Mouse (Mus musculus): ENCODE measurements around the gene Tppp.
"Not testable (repeated sequence)": the region's sequence is repeated elsewhere in the genome, so short reads cannot be mapped to it uniquely, and the experiment has no call there.

The Tppp gene

DNA sequence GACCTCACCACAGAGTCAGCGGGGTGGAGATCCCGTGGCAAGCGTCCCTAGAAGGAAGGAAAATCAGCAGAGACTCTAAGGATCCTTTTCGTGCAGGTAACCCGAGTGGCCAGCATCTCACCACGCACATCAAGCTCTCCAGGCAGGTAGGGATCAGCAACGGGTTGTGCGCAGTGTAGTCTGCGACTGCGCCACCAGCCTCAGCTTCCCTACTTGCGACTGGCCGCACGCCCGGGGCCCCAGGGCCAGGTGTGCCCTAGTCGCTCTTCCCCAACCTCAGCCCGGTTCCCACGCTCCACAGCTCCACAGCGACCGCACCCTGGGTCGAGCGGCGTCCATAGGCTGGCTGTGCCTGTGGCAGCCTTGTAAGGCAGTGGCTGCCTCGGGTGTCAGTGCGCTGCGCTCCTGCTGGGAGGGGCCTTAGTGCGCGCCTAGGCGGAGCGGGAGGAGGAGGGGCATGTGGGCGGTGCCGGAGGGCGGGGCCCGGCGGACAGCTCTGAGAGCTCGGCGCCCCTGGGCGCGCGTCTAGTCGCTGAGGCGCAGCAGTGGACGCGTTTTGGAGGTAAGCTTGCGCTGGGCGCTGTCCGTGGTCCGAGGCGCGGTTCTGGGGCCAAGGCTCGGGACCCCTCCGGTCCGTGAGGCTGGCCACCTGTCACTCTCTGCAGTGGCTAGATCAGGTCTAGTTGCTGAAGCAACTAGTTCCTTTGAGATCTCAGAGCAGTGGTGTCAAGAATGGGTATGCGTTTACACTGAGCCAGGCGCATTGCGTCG lies at the start of gene Tppp:
Tppp (plus strand) TSS at position 460 of the 771 bp plus-strand sequence.
- DNase-seq (ENCODE audit: low read depth, low spot score), result peak; percentile 83
- Histone ChIP-seq H3K36me3 (ENCODE audit: control insufficient read depth, insufficient read depth, low read length, poor library complexity, severe bottlenecking) (no peaks in the 10 kb centered on the region), H3K27me3 (ENCODE audit: control insufficient read depth, insufficient read depth, low read length, poor library complexity, severe bottlenecking) (peaks cover 1% of the 10 kb centered on the region; the same call in 1 of the 2 replicates)

DNA sequence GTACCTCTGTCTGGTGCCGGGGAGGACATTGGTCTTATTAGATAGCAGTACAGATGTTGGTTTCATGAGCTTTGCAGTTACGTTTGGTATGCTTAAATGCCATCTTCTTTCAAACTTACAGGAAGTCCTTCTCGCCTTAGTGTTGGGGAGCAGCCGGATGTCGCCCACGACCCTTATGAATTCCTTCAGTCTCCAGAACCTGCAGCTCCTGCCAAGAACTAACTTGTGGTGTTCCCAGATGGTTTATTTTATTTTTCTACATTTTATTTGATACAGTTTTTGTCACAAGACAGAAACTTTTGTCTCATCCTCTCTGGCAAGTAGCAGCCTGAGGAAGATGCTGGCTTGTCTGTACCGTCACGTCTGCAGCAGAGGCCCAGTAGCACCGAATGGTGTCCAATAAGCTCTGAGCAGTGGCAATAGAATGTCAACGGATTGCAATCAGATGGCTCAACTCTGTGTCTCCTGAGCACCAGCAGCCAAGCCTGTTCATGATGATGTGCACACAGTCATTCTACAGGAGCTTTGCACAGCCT lies 49.0 kb upstream of the Tppp start:
- no peaks in the 10 kb centered on the region for H3K27me3 ChIP-seq (ENCODE audit: control insufficient read depth, insufficient read depth, low read length, poor library complexity, severe bottlenecking)
- no peak for DNase-seq (ENCODE audit: low read depth, low spot score)
- peaks cover 5% of the 10 kb centered on the region for H3K36me3 ChIP-seq (ENCODE audit: control insufficient read depth, insufficient read depth, low read length, poor library complexity, severe bottlenecking)

DNA sequence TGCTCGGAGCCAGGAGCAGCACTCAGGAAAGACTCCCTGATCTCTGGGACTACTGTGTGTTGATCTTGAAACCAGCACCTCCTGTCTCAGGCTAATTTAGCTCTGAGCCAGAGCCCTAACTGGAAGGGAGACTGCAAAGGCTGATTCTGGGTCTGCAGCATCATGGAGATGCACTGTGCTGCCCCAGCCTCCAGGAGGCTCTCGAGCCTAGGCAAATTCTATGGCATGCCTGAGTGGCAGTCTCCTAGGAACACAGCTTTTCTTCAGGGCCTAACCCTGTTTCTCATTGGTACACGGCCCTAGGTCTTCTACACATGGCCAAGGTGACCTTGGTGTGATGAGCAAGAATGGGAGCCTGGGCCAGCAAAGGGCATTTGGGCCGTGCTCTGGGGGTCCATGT lies 48.0 kb upstream of the Tppp start:
- peaks cover 5% of the 10 kb centered on the region for H3K36me3 ChIP-seq (ENCODE audit: control insufficient read depth, insufficient read depth, low read length, poor library complexity, severe bottlenecking)
- DNase-seq (ENCODE audit: low read depth, low spot score), result no peak
- no peaks in the 10 kb centered on the region for H3K27me3 ChIP-seq (ENCODE audit: control insufficient read depth, insufficient read depth, low read length, poor library complexity, severe bottlenecking)

DNA sequence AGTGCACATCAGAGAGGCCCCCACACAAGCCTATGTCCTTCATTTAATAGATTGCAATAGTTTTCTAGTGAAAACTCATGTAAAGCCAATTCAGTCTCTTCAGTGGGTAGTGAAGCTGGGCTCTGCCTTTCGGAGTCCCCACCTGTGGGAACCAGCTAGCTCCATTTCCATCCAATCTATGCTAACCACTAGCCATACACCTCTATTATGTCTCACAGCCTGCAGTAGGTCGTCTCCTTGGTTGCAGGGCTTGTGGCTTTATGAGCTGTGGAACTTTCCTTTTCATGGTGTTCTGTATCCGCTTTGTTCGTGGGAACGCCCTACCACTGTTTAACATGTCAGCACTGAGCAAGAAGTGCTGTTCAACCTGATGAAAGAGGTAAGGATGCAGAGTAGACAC lies 45.7 kb upstream of the Tppp start, which contains the start of gene Zdhhc11:
Zdhhc11 (plus strand) TSS at position 301 of the 400 bp plus-strand sequence.
- Histone ChIP-seq H3K36me3 (ENCODE audit: control insufficient read depth, insufficient read depth, low read length, poor library complexity, severe bottlenecking) (peaks cover 5% of the 10 kb centered on the region), H3K27me3 (ENCODE audit: control insufficient read depth, insufficient read depth, low read length, poor library complexity, severe bottlenecking) (no peaks in the 10 kb centered on the region)
- DNase-seq (ENCODE audit: low read depth, low spot score), result no peak

DNA sequence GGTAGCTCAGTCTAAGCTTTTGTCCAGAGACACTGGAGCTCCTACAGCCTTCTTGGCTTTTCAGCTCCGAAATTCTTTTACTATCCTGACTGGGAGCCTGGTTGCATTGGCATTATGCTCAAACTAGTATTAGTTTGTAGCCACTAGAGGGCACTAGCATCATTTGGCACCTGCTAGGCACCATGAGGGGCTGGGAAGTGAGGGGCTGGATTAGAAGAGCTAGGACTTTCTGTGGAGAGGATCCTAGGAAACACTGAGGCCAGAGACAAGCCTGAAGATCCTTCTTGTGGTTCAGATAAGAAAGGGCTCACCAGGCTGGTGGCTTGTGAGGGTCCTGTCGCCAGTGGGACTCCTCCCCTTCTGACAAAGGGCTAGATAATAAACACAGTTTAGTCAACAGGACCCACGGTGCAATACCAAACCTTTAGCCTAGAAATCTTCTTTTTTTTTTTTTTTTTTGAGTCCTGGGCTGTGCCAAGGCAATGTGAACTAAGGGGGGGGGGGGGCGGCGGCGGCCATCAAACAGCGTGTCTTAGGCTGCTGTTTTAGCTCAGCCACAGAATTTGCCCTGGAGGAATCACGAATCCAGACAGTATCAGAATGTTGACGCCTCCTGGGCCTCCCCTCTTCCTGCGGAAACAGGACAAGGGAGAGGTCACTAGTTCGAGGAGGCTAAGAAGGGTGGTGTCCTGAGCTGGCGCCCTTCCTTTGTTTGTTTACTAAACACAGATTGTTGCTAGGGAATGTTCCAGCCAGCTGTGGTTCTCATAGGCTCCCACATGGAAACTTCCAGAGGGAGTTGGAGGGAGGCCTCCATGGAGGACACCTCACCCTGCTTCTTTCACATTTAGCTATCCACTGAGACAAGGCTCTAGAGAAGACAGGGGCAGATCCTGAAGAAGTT lies 38.4 kb upstream of the Tppp start:
- Histone ChIP-seq H3K36me3 (ENCODE audit: control insufficient read depth, insufficient read depth, low read length, poor library complexity, severe bottlenecking) (no peaks in the 10 kb centered on the region), H3K27me3 (ENCODE audit: control insufficient read depth, insufficient read depth, low read length, poor library complexity, severe bottlenecking) (no peaks in the 10 kb centered on the region)
- DNase-seq (ENCODE audit: low read depth, low spot score), result peak; percentile 61

DNA sequence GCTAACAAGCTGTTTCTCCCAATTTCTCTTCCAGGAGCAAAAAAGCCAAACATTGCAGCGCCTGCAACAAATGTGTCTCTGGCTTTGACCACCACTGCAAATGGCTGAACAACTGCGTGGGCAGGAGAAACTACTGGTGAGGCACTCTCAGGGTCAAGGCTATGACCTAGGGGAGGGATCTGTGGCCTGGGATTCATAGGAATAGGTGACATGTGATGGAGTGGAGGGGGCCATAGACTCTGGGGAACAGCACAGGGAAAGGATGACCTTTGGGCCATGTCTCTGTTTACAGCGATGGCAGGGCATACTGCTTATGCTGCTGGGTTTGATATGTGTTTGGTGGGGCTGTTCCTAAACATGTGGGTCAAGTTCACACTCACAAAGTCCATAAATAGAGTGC lies 34.7 kb upstream of the Tppp start:
- Histone ChIP-seq H3K27me3 (ENCODE audit: control insufficient read depth, insufficient read depth, low read length, poor library complexity, severe bottlenecking) (no peaks in the 10 kb centered on the region), H3K36me3 (ENCODE audit: control insufficient read depth, insufficient read depth, low read length, poor library complexity, severe bottlenecking) (no peaks in the 10 kb centered on the region)
- DNase-seq (ENCODE audit: low read depth, low spot score), result no peak

DNA sequence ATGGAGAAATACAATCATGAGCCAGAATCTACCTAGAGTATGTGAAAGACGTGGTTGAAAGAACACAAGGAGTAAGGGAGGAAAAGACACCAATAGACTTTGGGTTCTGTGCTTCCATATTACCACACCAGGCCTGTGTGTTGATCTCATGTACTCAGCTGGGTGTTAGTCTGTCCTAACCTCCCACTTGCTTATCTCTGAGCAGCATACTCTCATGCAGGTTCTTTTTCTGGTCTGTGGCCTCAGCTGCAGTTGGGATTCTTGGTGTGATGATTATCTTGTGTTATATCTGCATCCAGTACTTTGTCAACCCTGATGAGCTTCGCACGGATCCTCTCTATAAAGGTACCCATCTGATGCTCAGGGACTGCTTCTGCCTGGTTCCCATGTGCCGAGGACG lies 32.3 kb upstream of the Tppp start:
- Histone ChIP-seq H3K36me3 (ENCODE audit: control insufficient read depth, insufficient read depth, low read length, poor library complexity, severe bottlenecking) (no peaks in the 10 kb centered on the region), H3K27me3 (ENCODE audit: control insufficient read depth, insufficient read depth, low read length, poor library complexity, severe bottlenecking) (no peaks in the 10 kb centered on the region)
- no peak for DNase-seq (ENCODE audit: low read depth, low spot score)

DNA sequence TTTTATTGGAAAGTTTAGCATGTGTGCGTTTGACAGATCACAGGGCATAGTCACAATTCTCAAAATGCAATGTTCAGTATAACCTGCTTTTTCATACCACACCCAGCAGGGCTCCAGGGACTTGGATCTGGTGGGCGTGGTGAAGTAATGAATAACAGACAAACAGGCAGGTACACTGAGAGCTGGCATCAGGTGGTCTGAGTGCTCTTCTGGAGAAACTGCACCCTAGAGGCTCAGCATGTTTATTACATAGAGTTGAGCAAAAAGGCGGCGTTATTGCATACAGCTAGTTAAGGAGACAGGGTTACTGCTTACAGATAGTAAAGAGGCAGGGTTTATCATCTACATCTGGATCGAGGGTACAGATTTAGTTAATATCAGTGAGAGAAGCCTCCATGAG lies 18.9 kb upstream of the Tppp start:
- no peak for DNase-seq (ENCODE audit: low read depth, low spot score)
- Histone ChIP-seq H3K27me3 (ENCODE audit: control insufficient read depth, insufficient read depth, low read length, poor library complexity, severe bottlenecking) (no peaks in the 10 kb centered on the region), H3K36me3 (ENCODE audit: control insufficient read depth, insufficient read depth, low read length, poor library complexity, severe bottlenecking) (no peaks in the 10 kb centered on the region)

DNA sequence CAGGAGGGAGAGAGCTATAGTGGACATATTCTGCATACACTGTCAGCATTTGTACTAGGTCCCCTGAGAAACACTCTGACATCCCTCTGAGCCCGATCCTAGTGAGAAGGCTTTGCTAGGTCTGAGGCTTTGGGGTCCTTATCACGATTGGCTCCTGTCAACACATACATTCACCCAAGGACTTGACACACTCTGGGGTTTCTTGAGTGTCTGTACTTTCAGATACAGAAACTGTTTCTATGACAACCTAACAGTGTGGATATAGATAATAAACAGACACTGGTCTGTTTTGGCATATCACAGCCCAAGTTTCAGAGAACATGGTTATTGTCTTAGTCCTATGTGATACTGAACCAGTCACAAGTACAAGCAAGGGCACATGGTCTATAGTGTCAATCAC lies 18.4 kb upstream of the Tppp start:
- no peaks in the 10 kb centered on the region for H3K27me3 ChIP-seq (ENCODE audit: control insufficient read depth, insufficient read depth, low read length, poor library complexity, severe bottlenecking)
- DNase-seq (ENCODE audit: low read depth, low spot score), result no peak
- H3K36me3 ChIP-seq (ENCODE audit: control insufficient read depth, insufficient read depth, low read length, poor library complexity, severe bottlenecking), result no peaks in the 10 kb centered on the region

DNA sequence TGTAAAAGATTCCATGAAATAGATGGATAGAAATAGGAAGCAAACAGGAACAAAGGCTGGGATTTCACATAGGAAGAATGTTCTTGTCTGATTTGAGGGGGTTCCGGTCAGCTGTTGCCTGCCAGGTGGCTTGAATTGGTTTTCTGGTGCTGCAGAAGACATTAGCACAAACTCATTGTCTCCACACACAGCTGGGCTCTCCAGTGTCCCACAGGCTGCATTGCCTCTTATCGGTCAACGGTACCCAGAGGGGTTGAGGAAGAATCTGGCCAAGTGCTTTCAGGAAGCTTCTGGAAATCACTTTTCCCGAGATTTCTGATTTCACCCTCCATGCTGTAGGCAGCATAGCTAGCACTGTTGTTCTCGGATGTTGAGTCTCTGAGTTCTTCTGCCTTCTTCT lies 17.9 kb upstream of the Tppp start:
- H3K27me3 ChIP-seq (ENCODE audit: control insufficient read depth, insufficient read depth, low read length, poor library complexity, severe bottlenecking), result no peaks in the 10 kb centered on the region
- no peaks in the 10 kb centered on the region for H3K36me3 ChIP-seq (ENCODE audit: control insufficient read depth, insufficient read depth, low read length, poor library complexity, severe bottlenecking)
- DNase-seq (ENCODE audit: low read depth, low spot score), result no peak

DNA sequence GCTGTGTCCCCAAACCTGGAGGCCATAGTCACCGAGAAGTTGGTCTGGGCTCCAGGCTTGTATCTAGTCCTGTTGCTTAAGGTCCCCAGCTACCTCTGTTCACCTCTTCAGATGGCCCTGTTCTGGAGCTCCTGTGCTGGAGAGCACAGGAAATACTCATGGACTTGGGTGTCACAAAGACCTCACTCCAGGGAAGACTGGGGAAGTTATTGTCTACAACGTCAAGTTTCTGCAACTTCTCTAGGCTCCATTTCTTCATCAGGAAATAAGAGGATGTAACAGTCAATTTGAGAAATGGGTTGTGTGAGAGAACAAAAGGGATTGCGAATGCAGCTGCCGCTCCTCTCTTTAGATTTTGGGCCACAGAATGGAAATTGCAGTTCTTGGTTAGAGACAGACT lies 12.8 kb upstream of the Tppp start:
- Histone ChIP-seq H3K27me3 (ENCODE audit: control insufficient read depth, insufficient read depth, low read length, poor library complexity, severe bottlenecking) (no peaks in the 10 kb centered on the region), H3K36me3 (ENCODE audit: control insufficient read depth, insufficient read depth, low read length, poor library complexity, severe bottlenecking) (no peaks in the 10 kb centered on the region)
- DNase-seq (ENCODE audit: low read depth, low spot score), result no peak

DNA sequence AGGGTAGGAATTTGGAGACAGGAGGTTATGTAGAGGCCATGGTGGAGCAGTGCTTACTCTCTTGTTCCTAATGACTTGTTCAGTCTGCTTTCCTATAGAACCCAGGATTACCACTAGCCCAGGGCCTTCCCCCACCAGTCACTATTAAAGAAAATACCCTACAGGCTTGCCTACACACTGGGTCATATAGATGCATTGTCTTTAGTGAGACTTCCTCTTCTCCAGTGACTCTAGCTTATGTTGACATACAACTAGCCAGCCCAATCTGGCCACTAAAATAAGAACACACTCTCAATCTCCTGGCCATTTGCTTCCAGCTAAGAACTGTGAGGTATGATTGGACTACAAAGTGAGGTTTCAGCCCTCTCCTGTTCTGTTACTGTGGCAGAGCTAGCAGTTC lies 8.7 kb upstream of the Tppp start:
- H3K27me3 ChIP-seq (ENCODE audit: control insufficient read depth, insufficient read depth, low read length, poor library complexity, severe bottlenecking), result 0 out of 2 replicates have a peak, but pooled peaks cover 1% of the 10 kb centered on the region
- H3K36me3 ChIP-seq (ENCODE audit: control insufficient read depth, insufficient read depth, low read length, poor library complexity, severe bottlenecking), result no peaks in the 10 kb centered on the region
- DNase-seq (ENCODE audit: low read depth, low spot score), result no peak

DNA sequence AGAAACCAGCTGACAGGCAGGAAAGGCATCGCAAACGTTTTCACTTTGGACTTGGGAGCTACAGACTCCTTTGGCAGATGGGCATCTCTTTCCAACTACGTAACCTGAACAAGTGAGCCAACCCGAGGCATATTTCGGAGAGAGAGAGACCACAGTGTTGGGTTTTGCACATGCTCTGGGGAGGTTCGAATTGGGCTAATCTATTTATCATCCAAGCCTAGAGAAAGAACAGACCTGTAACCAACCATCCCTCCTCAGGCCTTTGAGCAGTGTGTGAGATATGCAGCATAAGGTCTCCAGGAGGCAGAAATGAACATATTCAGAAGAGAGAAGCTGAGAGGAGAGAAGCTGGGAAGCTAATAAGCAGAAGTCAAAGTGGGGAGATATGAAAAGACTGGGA lies 8.2 kb upstream of the Tppp start:
- no peak for DNase-seq (ENCODE audit: low read depth, low spot score)
- no peaks in the 10 kb centered on the region for H3K36me3 ChIP-seq (ENCODE audit: control insufficient read depth, insufficient read depth, low read length, poor library complexity, severe bottlenecking)
- H3K27me3 ChIP-seq (ENCODE audit: control insufficient read depth, insufficient read depth, low read length, poor library complexity, severe bottlenecking), result 0 out of 2 replicates have a peak, but pooled peaks cover 1% of the 10 kb centered on the region

DNA sequence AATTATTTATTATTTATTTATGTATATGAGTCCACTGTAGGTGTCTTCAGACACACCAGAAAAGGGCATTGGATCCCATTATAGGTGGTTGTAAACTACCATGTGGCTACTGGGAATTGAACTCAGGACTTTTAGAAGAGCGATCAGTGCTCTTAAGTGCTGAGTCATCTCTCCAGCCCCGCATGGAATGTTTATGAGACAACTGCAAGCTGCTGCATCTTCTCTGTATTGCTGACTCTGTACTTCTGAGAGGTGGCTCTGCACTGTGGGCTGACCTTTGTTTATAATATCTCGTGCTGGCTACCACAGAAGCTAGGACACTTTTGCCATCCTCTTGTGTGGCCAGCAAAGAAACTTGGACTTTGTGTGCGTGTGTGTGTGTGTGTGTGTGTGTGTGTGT lies 7.7 kb upstream of the Tppp start:
- no peak for DNase-seq (ENCODE audit: low read depth, low spot score)
- no peaks in the 10 kb centered on the region for H3K36me3 ChIP-seq (ENCODE audit: control insufficient read depth, insufficient read depth, low read length, poor library complexity, severe bottlenecking)
- 0 out of 2 replicates have a peak, but pooled peaks cover 1% of the 10 kb centered on the region for H3K27me3 ChIP-seq (ENCODE audit: control insufficient read depth, insufficient read depth, low read length, poor library complexity, severe bottlenecking)

DNA sequence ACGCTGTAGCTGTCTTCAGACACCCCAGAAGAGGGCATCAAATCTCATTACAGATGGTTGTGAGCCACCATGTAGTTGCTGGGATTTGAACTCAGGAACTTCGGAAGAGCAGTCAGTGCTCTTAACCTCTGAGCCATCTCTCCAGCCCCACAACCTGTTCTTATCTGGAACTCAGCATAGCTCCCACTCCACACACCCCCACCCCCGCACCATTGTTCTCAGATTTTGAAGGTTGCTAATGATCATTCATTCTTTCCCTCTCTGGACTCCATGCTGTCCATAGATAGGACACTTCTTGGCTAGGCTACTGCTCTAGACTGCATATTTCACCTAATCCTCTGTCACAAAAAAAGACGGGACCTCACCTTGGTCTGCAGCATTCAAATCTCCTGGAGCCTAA lies 2.3 kb upstream of the Tppp start:
- H3K36me3 ChIP-seq (ENCODE audit: control insufficient read depth, insufficient read depth, low read length, poor library complexity, severe bottlenecking); H3K27me3 ChIP-seq (ENCODE audit: control insufficient read depth, insufficient read depth, low read length, poor library complexity, severe bottlenecking); DNase-seq (ENCODE audit: low read depth, low spot score): not testable (repeated sequence)

Data from splenic B cell, adult 2 months (primary cell).